Mouse (Mus musculus) heart, postnatal 0 days (tissue): ENCODE measurements around the gene Arhgap24.

Experiments
- CTCF ChIP-seq: IDR thresholded peaks from 2 replicates; pipeline ENCODE4 v1.5.1; 2016; ENCODE audit warnings: antibody characterized with exemption, control low read depth, low read depth
- EP300 ChIP-seq: IDR thresholded peaks from 2 replicates; pipeline ENCODE4 v1.6.1; 2016; ENCODE audit warnings: antibody characterized with exemption, low read depth

DNA sequence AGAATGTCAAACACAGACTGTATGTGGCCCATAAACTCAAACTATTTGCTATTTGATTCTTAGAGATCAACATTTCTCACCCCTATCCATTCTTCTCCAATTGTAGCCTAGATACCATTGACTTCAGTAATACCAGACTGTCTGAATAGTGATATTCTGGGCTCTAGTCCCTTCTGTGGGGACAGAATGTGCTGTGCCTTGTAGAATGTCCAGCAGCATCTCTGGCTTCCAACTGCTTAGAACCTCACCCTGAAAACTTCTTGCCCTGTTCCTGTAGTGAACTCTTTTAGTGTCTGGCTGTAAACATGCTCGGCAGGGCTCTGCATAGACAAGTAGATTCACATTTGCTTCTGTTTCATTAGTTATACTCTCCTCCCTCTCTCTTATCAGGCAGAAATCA, 110.2 kb downstream of the Arhgap24 start:
- no peak for TF ChIP-seq EP300
- TF ChIP-seq CTCF: no peak
